Mouse (Mus musculus): ENCODE measurements around the gene Ptch1.

Ptch1 gene

GRCm38 (mm10) chr13:63534981-63535380 is 38.4 kb downstream of the Ptch1 start:
- DNase-seq (ENCODE audit: low spot score in 2 of 2), result no peak

DNA sequence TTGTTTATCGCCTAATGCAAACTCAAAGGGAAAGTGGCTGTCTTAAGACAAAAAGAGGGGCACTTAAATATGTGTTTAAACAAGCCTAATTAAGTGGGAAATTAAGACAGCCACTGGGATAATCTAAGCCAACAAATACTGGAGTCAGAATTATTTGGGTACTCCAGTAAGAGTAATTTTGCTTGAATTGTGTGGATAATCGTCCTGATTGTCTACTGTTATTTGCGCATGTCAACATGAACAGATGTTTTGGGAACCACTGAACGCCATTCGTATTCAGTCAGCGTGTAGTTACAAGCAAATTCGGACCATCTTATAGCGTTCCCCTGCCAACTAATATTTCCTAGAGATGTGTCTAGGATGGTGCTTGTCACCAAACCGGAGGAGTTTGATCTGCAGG is 42.5 kb downstream of the Ptch1 start:
- no peak for DNase-seq (ENCODE audit: low spot score in 2 of 2)

DNA sequence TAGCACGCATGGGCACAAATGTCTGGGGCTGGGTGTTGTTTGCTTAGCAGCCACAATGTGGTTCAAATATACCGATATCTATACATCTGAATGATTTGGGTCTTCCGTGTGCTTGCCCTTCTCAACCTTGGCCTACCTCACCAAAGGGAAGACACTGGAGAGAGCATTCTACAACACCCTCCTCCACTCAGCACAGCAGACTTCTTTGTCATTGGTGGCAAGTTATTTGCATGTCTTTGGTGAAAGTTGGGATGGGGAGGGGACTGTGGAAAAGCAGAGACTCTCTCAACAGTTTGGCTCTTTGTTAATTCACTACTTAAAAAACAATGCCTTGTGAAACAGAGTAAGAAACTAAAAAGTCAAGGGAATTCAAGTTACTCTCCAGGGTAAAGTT is 43.0 kb downstream of the Ptch1 start:
- DNase-seq (ENCODE audit: low spot score in 2 of 2), result no peak

- DNase-seq (ENCODE audit: low spot score in 2 of 2), result no peak
These were observed 43.6 kb downstream of the Ptch1 start for GRCm38 (mm10) chr13:63529602-63530370.

- DNase-seq (ENCODE audit: low spot score in 2 of 2), result no peak
These were observed 44.5 kb downstream of the Ptch1 start for GRCm38 (mm10) chr13:63528852-63529251.

DNA sequence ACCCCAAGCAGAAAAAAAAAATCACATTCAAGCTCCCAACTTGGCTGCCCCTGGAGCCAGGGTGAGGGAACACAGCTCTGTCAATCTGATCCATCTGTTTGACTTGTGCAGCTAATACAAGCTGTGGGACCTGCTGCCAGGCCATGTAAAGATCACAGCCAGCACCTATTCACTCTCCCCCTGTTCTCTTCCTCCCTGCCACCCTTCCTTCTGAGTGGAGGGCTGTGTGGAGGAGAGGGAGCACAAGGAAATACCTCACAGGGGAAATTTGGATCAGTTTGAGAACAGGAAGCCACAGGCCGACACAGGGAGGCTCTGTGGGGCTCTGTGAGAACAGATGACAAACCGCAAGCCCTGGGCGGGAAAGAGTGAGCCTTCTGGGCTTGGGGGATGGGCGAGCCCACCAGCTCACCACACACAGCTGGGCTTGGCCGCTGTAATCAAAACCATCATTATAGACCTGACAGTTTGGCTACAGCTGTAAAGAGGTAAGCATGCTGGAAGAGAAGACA is 45.2 kb downstream of the Ptch1 start:
- peak; percentile 45 to 67 for DNase-seq (ENCODE audit: low spot score in 2 of 2)

GRCm38 (mm10) chr13:63525571-63526197 is 47.7 kb downstream of the Ptch1 start:
- DNase-seq (ENCODE audit: low spot score in 2 of 2), result no peak

GRCm38 (mm10) chr13:63524608-63525570 is 48.5 kb downstream of the Ptch1 start:
- DNase-seq (ENCODE audit: low spot score in 2 of 2), result no peak

GRCm38 (mm10) chr13:63524061-63524460 is 49.3 kb downstream of the Ptch1 start:
- no peak for DNase-seq (ENCODE audit: low spot score in 2 of 2)

DNA sequence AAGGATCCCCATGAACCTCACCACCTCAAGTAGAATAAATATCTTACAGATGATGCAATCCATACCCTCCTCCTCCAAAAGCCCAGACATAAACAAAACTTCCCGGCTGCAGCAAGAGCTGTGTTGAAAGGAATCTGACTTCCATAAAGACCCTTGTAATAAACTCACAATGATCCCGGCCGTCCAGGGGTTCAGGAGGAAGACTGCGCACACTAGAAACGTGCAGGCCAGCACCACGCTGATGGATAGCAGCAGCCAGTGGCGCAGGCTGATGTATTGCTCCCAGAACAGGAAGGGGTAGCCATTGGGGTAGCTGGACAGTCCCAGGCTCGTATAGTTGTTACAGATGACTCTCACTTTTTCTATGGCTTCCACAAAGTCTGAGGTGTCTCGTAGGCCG is 50.6 kb downstream of the Ptch1 start:
- DNase-seq (ENCODE audit: low spot score in 2 of 2), result no peak

GRCm38 (mm10) chr13:63520110-63520509 is 53.3 kb downstream of the Ptch1 start:
- no peak for DNase-seq (ENCODE audit: low spot score in 2 of 2)

DNA sequence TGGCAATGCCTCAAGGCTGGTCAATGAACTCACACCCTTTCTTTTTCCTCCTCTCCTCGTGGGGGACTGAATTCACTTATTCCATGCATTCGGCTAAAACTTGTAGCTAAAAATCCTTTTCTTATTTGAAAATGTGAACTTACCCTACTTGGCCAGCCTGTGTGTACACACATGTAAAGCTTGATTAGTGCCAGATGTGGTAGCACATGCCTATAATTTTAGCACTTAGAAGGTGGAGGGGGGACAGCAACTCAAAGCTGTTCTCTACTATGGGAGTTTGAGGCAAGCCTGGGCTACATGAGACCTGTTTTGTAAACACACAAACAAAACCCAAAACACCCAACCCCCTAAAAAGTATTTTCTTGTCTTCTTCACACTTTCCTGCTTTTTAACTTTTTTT is 56.9 kb downstream of the Ptch1 start:
- no peak for DNase-seq (ENCODE audit: low spot score in 2 of 2)

- DNase-seq (ENCODE audit: low spot score in 2 of 2), result no peak
These were observed 57.9 kb downstream of the Ptch1 start for GRCm38 (mm10) chr13:63515542-63515941.

DNA sequence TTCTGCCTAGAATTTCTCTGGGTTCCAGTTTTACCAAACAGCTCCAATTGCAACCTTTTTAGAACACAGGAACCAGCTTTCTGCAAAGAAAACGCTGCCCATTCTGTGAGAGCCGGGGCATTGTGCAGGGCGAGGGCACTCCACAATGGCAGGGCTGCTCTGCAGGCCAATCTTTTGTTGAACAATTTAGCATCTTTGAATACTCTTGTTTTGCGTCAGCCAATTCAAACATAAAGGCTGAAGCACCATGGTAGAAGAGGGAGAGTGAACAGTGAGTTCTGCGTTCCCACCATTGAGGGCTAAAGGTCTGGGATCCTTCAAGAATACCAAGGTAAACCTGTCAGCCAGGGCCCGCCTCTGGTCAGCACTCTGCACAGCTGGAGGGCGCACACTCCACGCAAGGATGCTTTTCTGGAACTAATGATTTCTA is 58.5 kb downstream of the Ptch1 start:
- DNase-seq (ENCODE audit: low spot score in 2 of 2), result no peak

DNA sequence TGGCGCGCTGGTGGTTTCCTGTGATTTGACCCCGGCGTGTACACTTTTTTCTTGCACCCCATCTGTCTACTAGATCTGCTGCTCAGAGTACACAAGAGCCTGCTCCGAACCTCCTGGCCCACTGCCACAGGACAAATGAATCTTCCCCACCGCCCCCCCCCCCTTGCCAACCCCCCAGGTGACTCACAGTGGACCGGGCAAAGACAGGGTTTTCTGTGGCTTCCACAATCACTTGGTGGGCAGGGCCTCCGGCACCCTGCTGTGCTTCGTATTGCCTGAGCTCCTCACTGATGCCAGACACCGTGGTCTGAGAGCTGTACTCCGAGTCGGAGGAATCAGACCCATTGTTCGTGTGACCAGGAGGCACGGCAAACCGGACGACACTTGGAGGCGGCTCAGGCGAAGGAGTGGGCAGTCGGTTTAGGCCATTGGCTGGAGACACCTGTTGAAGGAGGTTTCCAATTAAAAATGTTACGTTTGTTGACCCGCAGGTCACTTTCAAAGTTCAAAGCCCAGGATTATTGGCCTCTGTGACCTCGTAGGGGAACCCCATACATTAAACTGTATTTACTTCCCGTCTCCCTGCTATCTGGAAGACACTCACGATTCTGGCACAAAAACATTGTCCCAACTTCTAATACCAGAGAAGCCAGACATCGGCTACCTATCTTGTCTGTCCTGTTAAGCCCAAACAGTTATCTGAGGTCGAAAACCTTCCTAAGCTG is 59.9 kb downstream of the Ptch1 start:
- no peak for DNase-seq (ENCODE audit: low spot score in 2 of 2)

GRCm38 (mm10) chr13:63512411-63512810 is 61.0 kb downstream of the Ptch1 start:
- no peak for DNase-seq (ENCODE audit: low spot score in 2 of 2)

- no peak for DNase-seq (ENCODE audit: low spot score in 2 of 2)
These were observed 65.6 kb downstream of the Ptch1 start for GRCm38 (mm10) chr13:63507821-63508220.

DNA sequence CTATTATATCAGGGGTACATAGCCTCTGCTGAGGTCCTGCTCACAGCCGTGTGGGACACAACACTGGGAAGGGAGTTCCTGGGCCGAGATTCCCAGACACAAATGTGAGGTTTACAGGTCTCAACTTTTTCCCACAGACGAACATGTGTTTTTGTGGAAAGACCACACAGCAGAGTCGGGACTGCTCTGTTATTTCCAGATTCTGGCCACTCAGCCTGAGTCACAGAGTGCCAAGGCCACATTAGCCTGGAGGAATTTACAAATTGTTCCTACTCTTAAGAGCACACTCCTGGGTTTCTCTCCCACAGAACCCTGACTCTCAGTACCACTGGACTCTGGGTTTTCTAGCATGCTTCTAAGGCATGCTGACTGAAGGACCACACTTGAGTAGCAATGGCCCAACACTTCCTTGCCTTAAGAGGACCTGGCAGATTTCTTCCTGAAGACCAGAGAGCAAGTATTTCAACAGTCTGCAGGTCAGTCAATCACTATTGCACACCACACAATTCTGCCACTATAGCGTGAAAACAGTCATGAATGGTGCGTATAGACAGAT is 66.3 kb downstream of the Ptch1 start:
- no peak for DNase-seq (ENCODE audit: low spot score in 2 of 2)

GRCm38 (mm10) chr13:63506364-63506763 is 67.0 kb downstream of the Ptch1 start:
- no peak for DNase-seq (ENCODE audit: low spot score in 2 of 2)

DNA sequence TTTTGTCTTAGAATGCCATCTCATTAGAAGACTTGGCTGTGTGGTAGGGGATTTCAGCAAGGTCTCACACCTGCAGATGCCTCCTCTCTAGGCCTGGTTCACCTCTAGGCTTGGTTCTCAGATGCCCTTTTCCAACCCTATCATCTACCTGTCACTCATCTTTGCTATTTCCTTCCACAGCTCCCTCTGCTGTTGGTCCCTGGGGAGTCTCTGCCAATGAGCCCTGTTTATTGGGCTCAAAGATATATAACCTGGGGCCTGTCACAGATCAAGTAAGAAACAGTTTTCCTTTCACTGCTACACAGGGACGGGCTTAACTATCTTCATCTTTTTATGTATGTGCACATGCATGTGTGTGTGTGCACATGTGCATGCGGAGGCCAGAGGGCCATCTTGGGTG is 71.0 kb downstream of the Ptch1 start:
- DNase-seq (ENCODE audit: low spot score in 2 of 2), result no peak

DNA sequence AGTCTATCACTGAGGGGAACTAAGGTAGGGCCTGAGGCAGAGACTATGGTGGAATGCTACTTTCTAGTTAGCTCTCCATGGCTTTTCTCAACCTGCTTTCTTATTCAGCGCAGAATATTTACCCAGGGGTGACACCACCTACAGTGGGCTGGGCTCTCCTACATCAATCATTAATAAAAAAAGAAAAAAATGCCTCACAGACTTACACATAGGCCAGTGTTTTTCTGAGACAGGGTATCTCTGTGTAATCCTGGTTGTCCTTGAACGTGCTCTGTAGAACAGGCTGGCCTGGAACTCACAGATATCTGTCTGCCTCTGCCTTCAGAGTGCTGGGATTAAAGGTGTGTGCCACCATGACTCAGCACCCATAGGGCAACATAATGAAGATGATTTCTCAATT is 73.9 kb downstream of the Ptch1 start:
- DNase-seq (ENCODE audit: low spot score in 2 of 2), result no peak

Measured in spleen, postnatal 4 days (tissue).